Comparison of ENCODE assay signal across 8 mouse cellular contexts in genomic region chr5:140768333-140768732, GRCm38 (mm10). TPM values are rescaled to one million over a fixed set of nuclear protein-coding genes. Genes with fewer than 3 reads are reported as not detected.
A peak's percentile ranks its signal among the peaks of the same experiment; 100 is the strongest.
DNase-seq lines count a peak whose midpoint lies in the region; ATAC-seq and TF ChIP-seq lines count a peak whose summit lies in the region.

No protein-coding gene starts in this region.

- H3K36me3 ChIP-seq in hindbrain, embryonic 11.5 days (ENCODE audit: control insufficient read depth, insufficient read depth, low read length) = peaks cover 2% of the 10 kb centered on the region; the same call in 1 of the 2 replicates
- peaks cover 3% of the 10 kb centered on the region; the same call in 1 of the 2 replicates for H3K36me3 ChIP-seq in limb, embryonic 11.5 days (ENCODE audit: control insufficient read depth, insufficient read depth, low read length)
- no peaks in the 10 kb centered on the region for H3K36me3 ChIP-seq in myocyte (ENCODE audit: control insufficient read depth, insufficient read depth)

- no peaks in the 10 kb centered on the region for H3K79me2 ChIP-seq in myocyte (ENCODE audit: control insufficient read depth, insufficient read depth)

- H3K4me1 ChIP-seq in hindbrain, embryonic 11.5 days (replicated peaks; ENCODE audit: control insufficient read depth, insufficient read depth, low read length) = peaks cover 19% of the 10 kb centered on the region
- peaks cover 9% of the 10 kb centered on the region for H3K4me1 ChIP-seq in limb, embryonic 11.5 days (ENCODE audit: control insufficient read depth, insufficient read depth, low read length)

- H3K27me3 ChIP-seq in hindbrain, embryonic 11.5 days (ENCODE audit: control insufficient read depth, insufficient read depth, low read length) = no peaks in the 10 kb centered on the region
- H3K27me3 ChIP-seq in limb, embryonic 11.5 days (ENCODE audit: control insufficient read depth, insufficient read depth, low read length) = no peaks in the 10 kb centered on the region
- H3K27me3 ChIP-seq in myocyte (ENCODE audit: control insufficient read depth, insufficient read depth, insufficient read length) = no peaks in the 10 kb centered on the region

- H3K9ac ChIP-seq in hindbrain, embryonic 11.5 days (ENCODE audit: low read depth, low read length) = peak overlapping the region; percentile 64
- H3K9ac ChIP-seq in limb, embryonic 11.5 days (ENCODE audit: low read length) = no peak overlapping the region

- intact Hi-C loops in gastrocnemius, postnatal 14 days (cut with DNase I; ENCODE audit: low total_unique reads) = no loop called here

- no peaks in the 10 kb centered on the region for H3K9me3 ChIP-seq in hindbrain, embryonic 11.5 days (ENCODE audit: control insufficient read depth, low read length)
- no peaks in the 10 kb centered on the region for H3K9me3 ChIP-seq in limb, embryonic 11.5 days (ENCODE audit: control insufficient read depth, low read length)

- no peak overlapping the region for H3K4me3 ChIP-seq in hindbrain, embryonic 11.5 days (ENCODE audit: low read depth, low read length)
- H3K4me3 ChIP-seq in limb, embryonic 11.5 days (ENCODE audit: low read depth, low read length) = no peak overlapping the region
- no peak overlapping the region for H3K4me3 ChIP-seq in myocyte

- TF ChIP-seq POLR2A in myocyte (IDR thresholded peaks at IDR 0.05; ENCODE audit: insufficient read length, low read depth) = no peak

- 83% methylated on average over 5 of the region's 5 CpGs for WGBS in hindbrain, embryonic 11.5 days
- 92% methylated on average over 5 of the region's 5 CpGs for WGBS in limb, embryonic 11.5 days

- DNase-seq in right cerebral cortex, adult 18-20 months = peak; percentile 62
- DNase-seq in right cerebral cortex, postnatal 4 days = no peak
- DNase-seq in cerebellum, postnatal 36 days = peak; percentile 65
- DNase-seq in hindbrain, embryonic 11.5 days (ENCODE audit: low spot score) = peak; percentile 23
- no peak for DNase-seq in limb, embryonic 11.5 days (ENCODE audit: low spot score)
- DNase-seq in testis, postnatal 10 days (ENCODE audit: low spot score) = no peak
- no peak for DNase-seq in gastrocnemius, postnatal 14 days

- no peak overlapping the region for H3ac ChIP-seq in myocyte (ENCODE audit: control insufficient read depth, insufficient read length)

- peak overlapping the region; percentile 93 for H3K27ac ChIP-seq in hindbrain, embryonic 11.5 days (ENCODE audit: low read depth, low read length)
- H3K27ac ChIP-seq in limb, embryonic 11.5 days (replicated peaks; ENCODE audit: low read depth, low read length) = 0 out of 2 replicates have a peak overlapping the region, but pooled peaks have one; percentile 3

- 0 out of 2 replicates have a peak, but pooled peaks have one; percentile 38 for ATAC-seq in hindbrain, embryonic 11.5 days (ENCODE audit: low FRiP score)
- ATAC-seq in limb, embryonic 11.5 days (ENCODE audit: insufficient number of reproducible peaks, low FRiP score, low TSS enrichment, low read depth) = no peak

- no peak overlapping the region for H3K4me2 ChIP-seq in hindbrain, embryonic 11.5 days (replicated peaks; ENCODE audit: low read depth, low read length)
- H3K4me2 ChIP-seq in limb, embryonic 11.5 days (ENCODE audit: low read depth, severe bottlenecking) = no peak overlapping the region
- peak overlapping the region; percentile 55 for H3K4me2 ChIP-seq in myocyte (ENCODE audit: low read depth)

TF ChIP-seq in myocyte, 11 proteins besides CTCF, POLR2A, EP300 and RAD21:
- TF ChIP-seq MYOD1 (IDR thresholded peaks at IDR 0.05; ENCODE audit: control insufficient read depth in 1 of 3, insufficient read length in 2 of 3, low read depth in 2 of 3) (peak in 2 of 3 experiments; percentile 76 to 77), TCF12 (IDR thresholded peaks at IDR 0.05; ENCODE audit: insufficient read depth, poor library complexity, severe bottlenecking) (no peak), SRF (IDR thresholded peaks at IDR 0.05; ENCODE audit: control insufficient read depth, insufficient read length, low read depth) (peak; percentile 91), MYOG (IDR thresholded peaks at IDR 0.05; ENCODE audit: control insufficient read depth in 1 of 3, insufficient read depth in 1 of 3, insufficient read length in 2 of 3, low read depth in 2 of 3) (peak in 2 of 3 experiments; percentile 32 to 55)

RNA-seq across cellular contexts. Expression of gene Amz1, which starts 44.4 kb away (rescaled TPM):
- polyA plus RNA-seq in hindbrain, embryonic 11.5 days (2014; fragmentation: Nextera tagmentation; extraction: Ambion mirVana) = 0.32 and 1.5 TPM in 2 replicates
- 0.52 and 0.71 TPM in 2 replicates for polyA plus RNA-seq in limb, embryonic 11.5 days (2014; fragmentation: Nextera tagmentation; extraction: Ambion mirVana)
- 1.2 TPM for polyA plus RNA-seq in myocyte (2012; fragmentation: generic; extraction: Trizol)
- total RNA-seq in gastrocnemius, postnatal 14 days (2021) = under 1 TPM; 0.24 to 0.43 TPM

Comparison
In these comparisons a context has a peak if more than half of its experiments do, and no peak if none do; other contexts are left out.
1. DNase-seq: peak in right cerebral cortex, adult 18-20 months (single experiment), cerebellum, postnatal 36 days (2 of 2) and hindbrain, embryonic 11.5 days (single experiment); none in right cerebral cortex, postnatal 4 days (single experiment), limb, embryonic 11.5 days (single experiment), testis, postnatal 10 days (single experiment) and gastrocnemius, postnatal 14 days (single experiment).